Mouse (Mus musculus) ES-Bruce4 (cell line): ENCODE data around the gene Mt4. TPM values are rescaled to one million over a fixed set of nuclear protein-coding genes. Genes with fewer than 3 reads are reported as not detected.

Experiments used
- H3K27ac ChIP-seq: 2 replicates; pipeline ENCODE4 v1.5.1; 2012; ENCODE audit warnings: low read length, inconsistent platforms; ENCODE audit not compliant: insufficient read depth
- H3K27me3 ChIP-seq: 2 replicates; pipeline ENCODE4 v1.6.1; 2012; ENCODE audit warnings: mild to moderate bottlenecking, low read length, inconsistent platforms; ENCODE audit not compliant: control insufficient read depth, poor library complexity, insufficient read depth, severe bottlenecking
- H3K36me3 ChIP-seq: 2 replicates; pipeline ENCODE4 v1.6.1; 2012; ENCODE audit warnings: inconsistent platforms, mild to moderate bottlenecking, low read length, moderate library complexity; ENCODE audit not compliant: control insufficient read depth, poor library complexity, insufficient read depth, severe bottlenecking
- H3K4me1 ChIP-seq: one replicate; pipeline ENCODE4 v1.8.1; 2011; ENCODE audit warnings: low read length; ENCODE audit not compliant: control insufficient read depth, insufficient read depth
- H3K4me3 ChIP-seq: 2 replicates; pipeline ENCODE4 v1.5.1; 2011; ENCODE audit warnings: low read depth, mild to moderate bottlenecking, low read length
- H3K9ac ChIP-seq: 2 replicates; pipeline ENCODE4 v1.6.1; 2012; ENCODE audit warnings: low read depth, mild to moderate bottlenecking, inconsistent platforms; ENCODE audit not compliant: poor library complexity, severe bottlenecking
- H3K9me3 ChIP-seq: replicated peaks from 2 replicates; pipeline ENCODE4 v1.6.1; 2012; ENCODE audit warnings: mild to moderate bottlenecking, low read length, inconsistent platforms; ENCODE audit not compliant: control insufficient read depth, poor library complexity, insufficient read depth, severe bottlenecking
- CTCF ChIP-seq: IDR thresholded peaks from one replicate; pipeline ENCODE4 v1.8.1; 2011; ENCODE audit warnings: low read depth, low read length
- EP300 ChIP-seq: IDR thresholded peaks from 2 replicates; pipeline ENCODE4 v1.6.1; 2011; ENCODE audit warnings: low read depth, low read length; ENCODE audit not compliant: insufficient read depth
- POLR2A ChIP-seq: IDR thresholded peaks from one replicate; pipeline ENCODE4 v1.8.1; 2011; ENCODE audit warnings: low read length; ENCODE audit not compliant: insufficient read depth
- polyA plus RNA-seq: library from polyadenylated mRNA; stranded (reverse); fragments of >200 nt; gene quantifications from 2 replicates; pipeline ENCODE4 v1.2.4, GENCODE M21; 2011; ENCODE audit warnings: low read depth; ENCODE audit not compliant: missing spikeins, insufficient read depth, insufficient read length

Mt4 gene
- polyA plus RNA-seq, 1 experiment, result not detected

DNA sequence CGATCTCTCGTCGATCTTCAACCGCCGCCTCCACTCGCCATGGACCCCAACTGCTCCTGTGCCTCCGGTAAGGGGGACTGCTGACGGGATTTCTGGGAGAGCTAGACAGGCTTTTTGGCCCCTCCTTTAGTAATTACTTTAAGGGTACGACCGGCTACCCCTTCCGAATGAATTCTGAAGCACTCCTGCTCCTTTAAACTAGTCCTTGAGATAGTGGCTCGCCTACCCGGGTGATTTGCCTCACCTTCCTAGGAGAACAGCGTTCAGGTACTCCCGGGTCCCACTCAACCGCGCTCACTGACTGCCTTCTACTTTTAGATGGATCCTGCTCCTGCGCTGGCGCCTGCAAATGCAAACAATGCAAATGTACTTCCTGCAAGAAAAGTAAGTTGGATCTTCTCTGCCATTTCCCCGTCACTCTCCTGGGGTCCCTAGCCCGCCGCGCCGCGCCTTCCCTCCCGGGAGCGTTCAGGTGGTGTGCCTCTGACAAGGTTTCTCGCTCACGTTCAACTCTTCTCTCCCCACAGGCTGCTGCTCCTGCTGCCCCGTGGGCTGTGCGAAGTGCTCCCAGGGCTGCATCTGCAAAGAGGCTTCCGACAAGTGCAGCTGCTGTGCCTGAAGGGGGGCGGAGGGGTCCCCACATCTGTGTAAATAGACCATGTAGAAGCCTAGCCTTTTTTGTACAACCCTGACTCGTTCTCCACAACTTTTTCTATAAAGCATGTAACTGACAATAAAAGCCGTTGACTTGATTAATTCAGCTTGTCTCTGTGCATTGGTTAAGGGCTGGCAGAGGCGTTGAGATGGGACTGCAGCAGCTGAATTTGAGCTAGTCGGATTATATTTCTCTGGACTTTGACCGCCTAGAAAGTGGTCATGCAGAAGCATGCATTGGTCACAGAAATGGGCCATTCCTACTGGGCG is 36.1 kb downstream of the Mt4 start:
- Histone ChIP-seq H3K27me3 (no peaks in the 10 kb centered on the region), H3K4me3 (peak overlapping the region; percentile 89), H3K36me3 (peaks cover 5% of the 10 kb centered on the region; the same call in 1 of the 2 replicates), H3K9me3 (no peaks in the 10 kb centered on the region), H3K9ac (peak overlapping the region; percentile 92), H3K27ac (peak overlapping the region; percentile 89), H3K4me1 (peaks cover 1% of the 10 kb centered on the region)
- TF ChIP-seq EP300 (no peak), CTCF (no peak), POLR2A (no peak)

DNA sequence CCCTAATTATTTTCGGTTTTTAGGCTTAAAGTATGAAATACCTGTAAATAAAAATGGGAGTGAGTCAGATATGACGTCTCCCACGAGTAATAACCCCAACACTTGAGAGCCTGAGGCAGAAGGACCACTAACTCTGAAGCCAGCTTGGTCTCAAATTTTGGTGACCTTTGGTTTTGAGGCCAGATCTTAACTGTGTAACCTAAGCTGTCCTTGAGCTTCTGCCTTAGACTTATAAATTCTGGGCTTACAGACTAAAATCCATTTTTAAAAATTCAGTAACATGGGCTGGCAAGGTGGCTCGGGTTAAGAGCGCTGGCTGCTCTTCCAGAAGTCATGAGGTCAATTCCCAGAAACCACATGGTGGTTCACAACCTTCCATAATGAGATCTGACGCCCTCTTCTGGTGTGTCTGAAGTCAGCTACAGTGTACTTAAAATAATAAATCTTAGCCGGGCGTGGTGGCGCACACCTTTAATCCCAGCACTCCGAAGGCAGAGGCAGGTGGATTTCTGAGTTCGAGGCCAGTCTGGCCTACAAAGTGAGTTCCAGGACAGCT is 36.9 kb downstream of the Mt4 start:
- Histone ChIP-seq H3K36me3 (peaks cover 5% of the 10 kb centered on the region; the same call in 1 of the 2 replicates), H3K27me3 (no peaks in the 10 kb centered on the region), H3K27ac (peak overlapping the region; percentile 89), H3K9me3 (no peaks in the 10 kb centered on the region), H3K4me1 (peaks cover 1% of the 10 kb centered on the region), H3K9ac (peak overlapping the region; percentile 92), H3K4me3 (peak overlapping the region; percentile 89)
- TF ChIP-seq CTCF (peak; percentile 7), POLR2A (no peak)

DNA sequence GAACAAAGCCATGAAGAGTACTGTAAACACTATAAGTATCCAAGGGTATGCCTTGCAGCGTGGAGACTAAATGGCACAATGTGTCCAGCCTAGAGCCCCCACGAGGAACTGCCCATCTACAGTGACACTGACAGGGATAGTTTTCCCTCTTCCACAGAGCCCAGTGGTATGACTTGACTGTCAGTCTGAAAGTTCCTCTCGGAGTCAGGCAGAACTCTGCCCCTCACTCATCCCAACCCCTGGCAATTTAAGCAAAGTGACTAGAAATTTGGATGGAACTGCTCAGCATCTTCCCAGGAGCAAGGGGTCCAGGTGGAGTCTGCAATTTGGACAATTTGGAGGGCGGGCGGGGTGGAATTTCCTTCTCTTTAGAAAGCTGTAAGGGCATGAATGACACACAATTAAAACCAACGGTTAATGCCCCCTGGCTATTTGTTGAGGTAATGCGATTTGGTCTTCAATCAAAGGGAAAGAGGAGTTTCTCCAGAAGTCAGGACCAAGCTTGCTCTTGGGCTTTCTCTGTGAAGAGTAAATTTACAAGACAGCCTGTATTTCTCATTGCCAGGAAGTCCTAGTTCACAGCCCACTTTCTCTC is 37.7 kb downstream of the Mt4 start:
- peak overlapping the region; percentile 89 for H3K27ac ChIP-seq
- peaks cover 1% of the 10 kb centered on the region for H3K4me1 ChIP-seq

DNA sequence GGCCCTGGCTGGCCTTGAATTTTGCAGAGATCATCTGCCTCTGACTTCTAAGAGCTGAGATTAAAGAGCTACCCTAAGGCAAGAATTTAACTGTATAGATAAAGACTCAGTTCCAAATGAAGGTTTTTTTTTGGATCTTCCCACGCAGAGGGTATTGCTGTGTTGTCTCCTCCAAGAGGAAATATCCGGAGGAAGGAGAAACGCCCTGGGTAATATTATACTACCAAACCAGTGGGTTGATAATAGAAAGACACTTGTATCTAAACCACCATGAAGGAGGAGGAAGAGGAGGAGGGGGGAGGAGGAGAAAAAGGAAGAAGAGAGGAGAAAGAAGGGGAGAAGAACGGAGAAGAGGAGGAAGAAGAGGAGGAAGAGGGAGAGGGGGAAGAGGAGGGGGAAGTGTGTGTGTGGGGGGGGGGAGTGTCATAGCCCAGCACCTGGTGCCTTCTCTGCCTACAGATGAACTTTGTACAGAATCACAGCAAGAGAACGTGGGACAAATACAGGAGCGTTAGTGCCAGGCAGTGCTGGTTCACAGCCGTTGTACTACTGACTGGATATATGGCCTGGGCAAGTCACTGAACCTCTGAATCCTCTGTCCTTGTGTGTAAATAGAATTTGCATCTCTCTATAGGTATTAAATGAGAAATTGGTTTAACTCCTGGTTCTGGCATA is 40.9 kb downstream of the Mt4 start:
- TF ChIP-seq EP300 (no peak), CTCF (no peak), POLR2A (no peak)
- Histone ChIP-seq H3K36me3 (peaks cover 8% of the 10 kb centered on the region), H3K9ac (no peak overlapping the region), H3K27ac (no peak overlapping the region), H3K27me3 (no peaks in the 10 kb centered on the region), H3K4me1 (peaks cover 3% of the 10 kb centered on the region), H3K9me3 (no peaks in the 10 kb centered on the region), H3K4me3 (no peak overlapping the region)

More for the DNA sequence above, 37.7 kb downstream of the Mt4 start:
- Histone ChIP-seq H3K9ac (peak overlapping the region; percentile 92), H3K27me3 (no peaks in the 10 kb centered on the region), H3K9me3 (no peaks in the 10 kb centered on the region), H3K36me3 (peaks cover 5% of the 10 kb centered on the region; the same call in 1 of the 2 replicates), H3K4me3 (peak overlapping the region; percentile 89; the same call in 1 of the 2 replicates)
- TF ChIP-seq CTCF (no peak), POLR2A (no peak), EP300 (no peak)

DNA sequence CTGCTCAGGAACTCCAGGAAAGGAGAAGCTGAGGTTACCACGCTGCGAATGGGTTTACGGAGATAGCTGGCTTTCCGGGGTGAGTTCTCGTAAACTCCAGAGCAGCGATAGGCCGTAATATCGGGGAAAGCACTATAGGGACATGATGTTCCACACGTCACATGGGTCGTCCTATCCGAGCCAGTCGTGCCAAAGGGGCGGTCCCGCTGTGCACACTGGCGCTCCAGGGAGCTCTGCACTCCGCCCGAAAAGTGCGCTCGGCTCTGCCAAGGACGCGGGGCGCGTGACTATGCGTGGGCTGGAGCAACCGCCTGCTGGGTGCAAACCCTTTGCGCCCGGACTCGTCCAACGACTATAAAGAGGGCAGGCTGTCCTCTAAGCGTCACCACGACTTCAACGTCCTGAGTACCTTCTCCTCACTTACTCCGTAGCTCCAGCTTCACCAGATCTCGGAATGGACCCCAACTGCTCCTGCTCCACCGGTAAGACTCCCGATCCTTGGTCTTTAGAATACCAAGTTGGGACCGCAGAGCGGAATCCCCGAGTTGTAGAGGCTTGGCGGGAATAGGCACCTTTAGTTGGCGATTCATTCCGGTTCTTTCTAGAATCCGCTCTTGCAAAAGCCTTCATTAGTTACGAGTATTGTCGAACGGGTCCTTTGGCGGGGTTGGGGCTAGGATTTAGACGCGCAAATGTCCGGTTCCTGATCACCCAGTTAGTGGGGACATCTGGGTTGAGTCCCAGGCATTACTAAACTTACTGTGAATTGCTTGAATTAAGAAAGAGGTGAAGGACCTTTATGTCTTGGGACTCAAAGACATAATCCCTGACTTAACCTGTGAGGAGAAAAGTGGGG is 42.1 kb downstream of the Mt4 start, which contains the start of gene Mt1:
Gene Mt1, plus strand, starts transcription at position 226 of the 856 bp plus-strand sequence.
- Histone ChIP-seq H3K4me1 (peaks cover 3% of the 10 kb centered on the region), H3K36me3 (peaks cover 3% of the 10 kb centered on the region; the same call in 1 of the 2 replicates), H3K4me3 (peak within 1 kb of the TSS; percentile 91), H3K9me3 (no peaks in the 10 kb centered on the region), H3K27ac (peak within 1 kb of the TSS; percentile 82), H3K27me3 (no peaks in the 10 kb centered on the region), H3K9ac (peak within 1 kb of the TSS; percentile 86)
- TF ChIP-seq POLR2A (peak; percentile 88), CTCF (no peak), EP300 (peak; percentile 86)
